Mouse (Mus musculus) cerebellum, adult 9-11 months (tissue): ENCODE measurements around the gene Cd59a.
A peak's percentile ranks its signal among the peaks of the same experiment; 100 is the strongest.
"Not testable (repeated sequence)": the region's sequence is repeated elsewhere in the genome, so short reads cannot be mapped to it uniquely, and the experiment has no call there.

ENCODE experiments used
- DNase-seq: peaks from one replicate; pipeline ENCODE4 v3.0.0; 2022

The Cd59a gene

DNA sequence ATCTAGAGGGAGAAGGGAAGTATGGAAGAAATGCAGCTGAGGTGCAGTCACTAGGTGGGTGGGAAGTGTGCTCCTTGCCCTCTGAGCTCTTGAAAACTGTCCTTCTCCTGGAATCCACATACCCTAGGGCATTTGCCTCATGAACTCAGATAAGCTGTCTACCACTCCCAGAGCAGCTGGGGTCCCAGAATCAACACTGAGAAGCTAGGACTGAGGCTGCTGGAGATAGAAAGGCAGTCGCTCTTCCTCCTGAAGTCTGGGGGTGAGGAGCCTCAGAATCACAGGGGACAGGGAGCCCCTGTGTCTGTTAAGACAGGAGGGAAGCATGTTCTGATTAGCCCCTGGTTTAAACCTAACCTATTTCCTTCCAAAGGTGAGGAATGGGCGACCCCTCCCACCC, 13.9 kb downstream of the Cd59a start:
- no peak for DNase-seq

DNA sequence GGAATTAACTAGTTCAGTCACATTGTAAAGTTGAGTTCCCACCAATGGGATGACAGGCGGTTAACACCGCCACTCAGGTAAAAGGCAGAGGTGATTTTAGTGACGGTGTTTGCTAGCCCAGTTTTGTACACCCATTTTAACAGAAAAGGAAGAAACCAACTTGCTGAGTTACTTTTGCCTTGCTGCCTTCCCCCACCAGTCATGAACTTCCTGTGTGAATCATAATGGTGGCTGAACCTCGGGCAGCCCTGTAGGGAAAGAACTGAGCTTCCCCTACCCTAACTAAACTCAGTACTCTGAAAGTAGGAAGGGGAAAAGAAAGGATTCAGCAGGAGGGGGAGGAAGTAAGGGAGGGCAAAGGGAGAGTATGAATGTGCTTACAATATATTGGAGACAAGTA, 14.4 kb downstream of the Cd59a start:
- no peak for DNase-seq

DNA sequence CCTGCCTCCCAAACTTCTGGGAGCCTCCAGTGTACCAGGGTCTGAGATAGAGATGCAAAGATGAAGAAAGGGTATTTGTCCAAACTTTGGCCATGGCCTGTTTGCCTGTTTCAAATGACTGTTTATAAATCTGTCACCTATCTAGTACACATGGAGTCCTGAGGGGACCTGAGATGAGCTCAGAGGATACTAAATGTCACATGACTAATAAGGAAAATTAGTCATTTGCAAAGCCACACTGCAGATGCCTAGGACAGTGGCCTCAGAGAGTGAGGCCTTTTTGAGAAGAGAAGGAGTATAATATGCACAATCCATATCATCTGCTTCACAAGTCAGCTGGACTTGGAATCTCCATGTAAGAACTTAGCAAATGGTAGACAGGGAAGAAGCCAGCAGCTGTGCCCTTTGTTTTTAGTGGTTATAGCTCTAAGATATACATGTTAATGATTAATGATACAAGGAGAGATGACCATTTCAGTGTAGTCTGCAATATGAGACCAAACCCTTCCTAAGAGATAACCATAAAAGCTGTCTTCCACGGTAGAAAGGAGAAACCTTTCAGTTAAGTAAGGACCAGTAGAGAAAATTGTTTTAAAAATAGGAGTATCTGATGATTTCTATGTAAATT, 15.7 kb downstream of the Cd59a start:
- DNase-seq = not testable (repeated sequence)

- DNase-seq = not testable (repeated sequence)
These were observed 18.0 kb downstream of the Cd59a start for GRCm38 (mm10) chr2:104113563-104113962.

- no peak for DNase-seq
These were observed 19.3 kb downstream of the Cd59a start for GRCm38 (mm10) chr2:104114898-104115297.

- not testable (repeated sequence) for DNase-seq
These were observed 21.6 kb downstream of the Cd59a start for GRCm38 (mm10) chr2:104117173-104117572.

DNA sequence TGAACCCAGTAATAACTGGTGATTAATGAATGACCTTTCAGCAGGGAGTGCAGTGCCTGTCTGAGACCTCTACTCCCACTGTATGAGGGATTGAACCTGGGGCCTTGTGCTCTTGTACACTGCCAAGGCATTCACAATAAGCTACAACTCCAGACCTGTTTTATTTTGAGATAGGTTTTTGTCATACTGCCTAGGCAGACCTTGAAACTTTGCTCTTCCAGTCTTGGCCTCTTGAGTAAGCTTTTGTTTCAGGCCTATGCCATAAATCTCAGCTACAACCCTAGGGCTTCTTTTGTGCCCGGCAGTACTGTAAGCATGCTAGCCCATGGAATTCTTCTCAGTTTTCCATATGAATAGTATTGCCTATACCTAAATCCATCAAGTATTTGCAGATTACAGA, 23.5 kb downstream of the Cd59a start:
- DNase-seq = no peak

- DNase-seq = no peak
These were observed 24.7 kb downstream of the Cd59a start for GRCm38 (mm10) chr2:104120312-104120711.

GRCm38 (mm10) chr2:104121681-104122504, 26.3 kb downstream of the Cd59a start:
- DNase-seq = no peak

DNA sequence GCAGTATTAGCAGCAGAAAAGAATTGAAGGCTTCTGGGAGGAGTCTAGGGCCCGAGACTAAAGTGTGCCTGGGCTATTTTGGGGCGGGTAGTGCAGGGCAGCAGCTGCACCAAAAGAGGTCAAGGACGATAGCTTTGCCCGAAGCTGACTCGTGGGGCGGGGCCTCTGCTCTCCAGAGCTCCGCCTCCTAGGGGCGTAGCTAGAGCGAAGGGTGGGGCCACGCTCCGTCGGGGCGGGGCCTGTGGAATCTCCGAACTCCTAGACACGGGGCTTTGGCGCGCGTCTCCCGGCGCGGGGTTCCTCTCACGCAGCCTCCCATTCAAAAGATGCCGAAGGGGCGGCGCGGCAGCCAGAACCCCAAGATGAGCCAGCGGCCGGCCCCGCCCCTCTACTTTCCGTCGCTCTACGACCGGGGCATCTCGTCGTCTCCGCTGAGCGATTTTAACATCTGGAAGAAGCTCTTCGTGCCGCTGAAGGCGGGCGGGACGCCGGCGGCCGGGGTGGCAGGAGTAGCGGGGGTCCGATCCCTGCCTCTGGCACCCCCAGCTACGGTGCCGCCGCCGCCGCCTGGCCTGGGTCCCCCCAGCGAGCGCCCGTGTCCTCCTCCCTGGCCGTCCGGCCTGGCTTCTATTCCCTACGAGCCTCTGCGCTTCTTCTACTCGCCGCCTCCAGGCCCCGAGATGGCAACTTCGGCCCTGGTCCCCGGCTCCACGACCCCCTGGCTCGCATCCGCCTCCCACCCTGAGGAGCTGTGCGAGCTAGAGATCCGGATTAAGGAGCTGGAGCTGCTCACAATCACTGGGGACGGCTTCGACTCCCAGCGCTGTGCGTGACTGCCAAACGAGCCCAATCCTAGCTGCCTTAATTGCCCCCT, 27.1 kb downstream of the Cd59a start, which contains the start of gene A930018P22Rik:
Gene A930018P22Rik, plus strand, starts transcription at position 265 of the 874 bp plus-strand sequence.
- DNase-seq = peak; percentile 91

DNA sequence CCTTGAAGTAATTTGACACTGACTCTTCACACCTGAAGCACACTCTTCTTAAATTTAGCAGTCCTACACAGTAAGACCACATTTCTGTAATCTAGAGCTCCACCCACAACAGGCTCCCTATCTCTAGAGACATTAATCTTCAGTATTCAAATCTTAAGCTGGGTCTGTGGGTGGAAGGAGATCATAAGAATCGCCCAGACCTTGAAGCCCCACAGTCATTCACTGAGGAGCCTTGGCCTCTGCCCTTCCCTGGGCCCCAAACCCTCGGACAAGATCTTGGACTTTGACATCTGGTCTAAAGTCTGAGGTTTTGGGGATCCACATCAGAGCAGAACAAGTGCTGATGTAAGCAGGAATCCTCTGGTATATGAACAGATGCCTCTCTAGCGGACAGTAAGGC, 27.9 kb downstream of the Cd59a start:
- no peak for DNase-seq

DNA sequence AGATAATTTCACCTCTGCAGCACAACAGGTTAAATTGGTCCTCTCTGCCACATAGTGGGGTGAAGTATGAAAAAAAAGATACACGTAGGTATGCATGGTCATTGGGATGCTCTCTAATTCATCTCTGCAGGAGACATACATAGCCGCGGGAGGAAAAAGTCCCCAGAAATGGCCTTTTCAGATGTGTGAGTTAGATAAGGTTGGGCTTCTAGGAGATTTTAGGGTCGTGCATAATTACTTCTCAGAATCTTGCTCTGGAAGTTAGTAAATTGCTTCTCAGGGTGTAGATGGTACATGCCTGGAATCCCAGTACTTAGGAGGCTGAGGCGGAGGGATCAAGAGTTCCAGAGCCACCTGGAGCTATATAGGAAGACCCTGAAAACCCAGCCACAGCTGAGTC, 28.5 kb downstream of the Cd59a start:
- no peak for DNase-seq

DNA sequence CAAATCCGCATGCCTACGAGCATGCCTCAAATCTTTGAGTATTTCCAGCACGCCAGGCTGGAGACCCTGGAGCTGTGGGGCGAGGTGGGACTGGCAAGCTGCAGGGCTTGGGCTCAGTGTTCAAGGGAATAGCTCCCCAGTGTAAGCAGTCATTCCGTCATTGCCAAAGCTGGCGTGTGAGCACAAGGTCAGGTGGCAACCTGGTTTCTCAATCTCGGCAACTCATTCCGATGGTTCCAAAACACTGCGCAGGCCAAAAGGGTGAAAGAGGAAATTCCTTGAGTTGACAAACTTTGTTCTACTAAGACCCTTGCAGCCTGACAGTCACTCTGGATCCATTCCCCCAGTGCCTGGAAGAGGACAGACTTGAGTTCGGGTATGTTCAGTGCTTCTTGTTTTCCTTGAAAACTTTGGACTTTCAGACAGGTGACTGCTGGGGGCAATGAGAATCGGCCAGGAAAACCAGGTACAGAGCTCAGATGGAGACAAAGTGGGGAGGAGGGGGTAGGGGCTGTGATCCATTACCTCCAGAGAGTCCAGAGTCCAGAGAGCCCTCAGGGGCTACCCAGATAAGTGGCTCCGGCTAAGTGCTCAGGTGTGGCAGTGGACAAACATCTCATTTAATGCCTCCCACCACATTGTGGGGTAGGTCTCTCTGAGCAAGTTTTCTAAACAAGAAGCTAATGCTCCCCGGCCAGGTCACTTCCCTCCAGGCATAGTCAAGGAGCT, 33.4 kb downstream of the Cd59a start:
- no peak for DNase-seq

DNA sequence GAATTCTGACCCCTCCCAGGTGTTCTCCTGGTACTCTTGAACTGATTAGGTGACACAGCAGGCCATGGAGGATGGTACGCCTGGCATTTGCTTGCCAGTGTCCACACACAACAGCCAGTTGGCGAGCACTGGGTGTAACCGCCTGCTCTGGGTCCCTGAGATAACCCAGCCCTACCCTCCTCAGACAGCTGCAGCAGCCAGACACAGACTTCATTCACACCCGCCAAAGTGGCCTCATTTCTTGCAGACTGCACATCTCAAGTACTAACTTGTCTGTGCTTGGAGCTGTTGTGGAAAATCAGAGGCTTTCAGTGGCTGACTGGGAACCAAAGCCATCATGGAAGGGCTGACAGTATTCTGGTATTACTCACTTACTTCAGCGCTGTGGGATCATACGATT, 34.6 kb downstream of the Cd59a start:
- no peak for DNase-seq

DNA sequence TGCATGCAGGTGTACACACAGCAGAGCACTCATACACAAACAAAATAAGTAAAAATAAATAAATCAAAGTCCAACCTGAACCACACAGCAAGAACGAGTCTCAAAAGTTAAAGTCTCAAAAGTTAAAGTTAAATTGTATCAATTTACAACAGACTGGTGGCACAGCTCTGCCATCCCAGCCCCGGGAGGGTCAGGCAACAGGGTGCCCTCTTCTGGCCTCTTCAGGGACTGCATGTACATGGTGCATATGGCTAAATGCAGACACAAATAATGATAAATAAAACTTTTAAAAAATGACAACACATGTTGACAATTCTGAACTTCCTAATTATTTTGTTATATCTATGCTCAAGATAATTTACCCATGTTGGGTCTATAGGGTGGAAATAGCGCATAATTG, 35.4 kb downstream of the Cd59a start:
- no peak for DNase-seq

- DNase-seq = no peak
These were observed 36.8 kb downstream of the Cd59a start for GRCm38 (mm10) chr2:104132266-104132859.

DNA sequence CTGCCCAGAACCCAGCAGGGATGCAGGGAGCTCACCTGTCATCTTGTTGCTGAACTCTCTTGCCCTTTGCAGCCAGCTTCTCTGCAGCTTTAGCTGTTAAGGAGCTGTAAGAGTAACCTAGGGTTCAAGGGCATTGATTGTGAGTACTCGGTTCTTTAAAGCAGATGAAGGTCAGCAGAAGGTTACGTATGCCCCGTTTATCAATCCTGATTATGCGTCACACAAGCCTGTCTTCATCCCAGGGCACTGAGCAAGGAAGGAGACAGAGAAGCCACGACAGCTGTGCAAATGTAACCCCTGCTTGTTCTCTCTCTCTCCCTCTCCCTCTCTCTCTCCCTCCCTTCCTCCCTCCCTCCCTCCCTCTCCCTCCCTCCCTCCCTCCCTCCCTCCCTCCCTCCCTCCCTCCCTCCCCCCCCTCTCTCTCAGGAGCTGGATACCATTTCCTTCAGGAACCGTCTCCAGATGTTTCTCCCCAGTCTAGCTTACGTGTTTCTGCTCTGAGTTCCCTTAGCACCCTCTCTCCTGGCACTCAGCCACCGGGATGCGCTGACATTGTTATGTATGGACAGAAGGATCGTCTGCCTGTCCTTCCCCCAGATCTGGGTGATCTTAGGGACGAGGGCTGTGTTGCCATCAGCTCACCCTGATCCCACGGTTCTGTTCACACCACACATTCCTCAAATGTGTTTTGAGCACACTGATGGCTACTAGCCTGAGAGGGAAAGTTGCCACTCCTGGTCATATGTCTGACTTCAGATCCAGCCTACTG, 37.6 kb downstream of the Cd59a start:
- DNase-seq = no peak

- peak; percentile 82 for DNase-seq
These were observed 38.8 kb downstream of the Cd59a start for GRCm38 (mm10) chr2:104134150-104135056.

- DNase-seq = no peak
These were observed 40.3 kb downstream of the Cd59a start for GRCm38 (mm10) chr2:104135920-104136319.

GRCm38 (mm10) chr2:104142140-104142539, 46.5 kb downstream of the Cd59a start:
- DNase-seq = no peak
